Mouse (Mus musculus) activated CD4-positive, CD25-positive, alpha-beta regulatory T cell, adult 9 weeks (primary cell): Measurements from ENCODE around the gene Klf15. TPM values are rescaled to one million over a fixed set of nuclear protein-coding genes. Genes with fewer than 3 reads are reported as not detected.

Experiments
- polyA plus RNA-seq: library from polyadenylated mRNA; unstranded; fragments of 100-300 nt; shearing (Covaris generic); gene quantifications from one replicate; pipeline ENCODE4 v1.2.1, GENCODE M21; 2017

The Klf15 gene
- polyA plus RNA-seq, result not detected

DNA sequence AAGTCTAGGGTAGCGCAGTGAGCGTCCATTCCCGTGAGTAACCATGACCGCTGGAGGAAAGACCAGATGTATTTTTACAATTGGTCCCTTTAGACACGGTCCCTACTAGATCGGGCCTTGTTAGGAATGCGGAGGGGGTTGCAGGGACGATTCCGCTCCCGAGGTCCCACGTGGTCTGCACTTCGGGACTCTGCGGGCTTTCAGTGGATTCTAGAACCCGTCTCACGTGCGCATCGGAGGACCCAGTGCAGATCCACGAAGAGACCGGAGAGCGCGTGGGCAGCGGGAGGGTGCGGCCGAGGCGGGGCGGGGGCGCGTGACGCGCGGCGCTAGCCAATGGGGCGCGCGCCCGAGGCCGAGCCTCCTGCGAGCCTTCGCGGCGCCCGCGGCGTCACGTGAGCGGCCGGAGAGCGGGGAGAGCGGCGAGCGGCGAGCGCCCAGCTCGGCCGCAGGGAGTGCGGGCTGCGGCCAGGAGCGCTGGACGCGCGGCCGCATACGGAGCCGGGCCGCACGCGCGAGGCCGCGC is at the start of gene Klf15:
Gene Klf15, plus strand, starts transcription at position 396 of the 526 bp plus-strand sequence.

GRCm38 (mm10) chr6:90428380-90428974 is 33.9 kb upstream of the Klf15 start, which contains the start of gene Cfap100:
TSS of gene Cfap100 (minus strand) at chr6:90428797.

GRCm38 (mm10) chr6:90486176-90486921 is 24.0 kb downstream of the Klf15 start, which contains the start of gene Aldh1l1:
TSS of gene Aldh1l1 (plus strand) at chr6:90486427.

Other genes with a start within 250 kb of the Klf15 start
- gene Vmn1r53, start 238.1 kb upstream of the Klf15 start, polyA plus RNA-seq, result not detected
- gene Vmn1r54, start 216.3 kb upstream of the Klf15 start, polyA plus RNA-seq, result not detected
- gene BC048671, start 161.4 kb upstream of the Klf15 start, polyA plus RNA-seq, result not detected
- not detected for gene Chst13, start 137.4 kb upstream of the Klf15 start, polyA plus RNA-seq
- gene Uroc1, start 129.3 kb upstream of the Klf15 start, polyA plus RNA-seq, result not detected
- gene Zxdc, start 93.1 kb upstream of the Klf15 start, polyA plus RNA-seq, result 2.5 TPM
- gene Cfap100, start 33.8 kb upstream of the Klf15 start, polyA plus RNA-seq, result not detected
- gene Aldh1l1, start 23.9 kb downstream of the Klf15 start, polyA plus RNA-seq, result 1.2 TPM
- gene Slc41a3, start 142.1 kb downstream of the Klf15 start, polyA plus RNA-seq, result 14.0 TPM